Mouse (Mus musculus) macrophage (primary cell): Measurements from ENCODE around the gene Myo16. TPM values are rescaled to one million over a fixed set of nuclear protein-coding genes. Genes with fewer than 3 reads are reported as not detected.

Source experiments
- H3K27ac ChIP-seq: fragments of 350-480 bp; formaldehyde crosslinking; 2 replicates; pipeline ENCODE4 v1.9.0; 2021
- H3K36me3 ChIP-seq: fragments of 350-480 bp; formaldehyde crosslinking; 2 replicates; pipeline ENCODE4 v1.9.0; 2021; ENCODE audit errors: inconsistent target
- H3K4me3 ChIP-seq: fragments of 350-480 bp; formaldehyde crosslinking; 2 replicates; pipeline ENCODE4 v1.9.0; 2021; ENCODE audit errors: inconsistent target
- H3K79me2 ChIP-seq: fragments of 350-480 bp; formaldehyde crosslinking; 2 replicates; pipeline ENCODE4 v1.9.0; 2021; ENCODE audit errors: inconsistent target
- WGBS: methylation state at CpG from one replicate; pipeline ENCODE4 v1.1.7; 2026; ENCODE audit warnings: inconsistent platforms; ENCODE audit not compliant: missing documents; 5-methylcytosine and 5-hydroxymethylcytosine counted together
- polyA plus RNA-seq: library from polyadenylated mRNA; stranded (reverse); fragments of 250-400 nt; gene quantifications from 3 replicates; pipeline ENCODE4 v1.2.4, GENCODE M21; 2018; ENCODE audit warnings: inconsistent platforms

Gene Myo16
- polyA plus RNA-seq, 1 experiment from 2014 or later: not detected

GRCm38 (mm10) chr8:10628725-10629124 lies 475.0 kb downstream of the Myo16 start:
- no peaks in the 10 kb centered on the region for H3K36me3 ChIP-seq
- 82% methylated on average over 8 of the region's 8 CpGs for WGBS

GRCm38 (mm10) chr8:10629862-10630261 lies 476.2 kb downstream of the Myo16 start:
- 84% methylated on average over 5 of the region's 5 CpGs for WGBS

More at GRCm38 (mm10) chr8:10628725-10629124, 475.0 kb downstream of the Myo16 start:
- H3K79me2 ChIP-seq: no peaks in the 10 kb centered on the region
- H3K27ac ChIP-seq: no peak overlapping the region
- no peak overlapping the region for H3K4me3 ChIP-seq

DNA sequence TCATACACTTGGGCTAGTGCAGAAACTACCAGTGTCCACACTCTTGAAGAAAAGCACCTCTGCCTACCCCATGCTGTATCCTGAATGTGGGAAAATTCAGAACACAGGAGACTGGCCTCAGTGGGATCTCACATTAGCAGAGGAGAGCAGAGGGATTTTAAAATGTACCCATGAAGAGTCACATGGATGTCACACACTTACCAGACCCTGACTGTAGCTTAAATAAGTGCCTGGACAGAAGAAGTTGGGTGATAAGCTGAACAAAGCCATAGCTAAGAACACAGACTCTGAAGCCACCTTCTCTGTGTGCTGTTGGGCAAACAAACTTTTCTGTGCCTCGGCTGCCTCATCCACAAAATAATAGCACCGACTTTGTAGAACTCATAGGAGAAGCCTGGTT lies 477.3 kb downstream of the Myo16 start:
- Histone ChIP-seq H3K36me3 (no peaks in the 10 kb centered on the region), H3K79me2 (no peaks in the 10 kb centered on the region), H3K27ac (no peak overlapping the region), H3K4me3 (no peak overlapping the region)
- WGBS: 90% methylated on average over 2 of the region's 2 CpGs

More at GRCm38 (mm10) chr8:10629862-10630261, 476.2 kb downstream of the Myo16 start:
- H3K27ac ChIP-seq: no peak overlapping the region
- H3K79me2 ChIP-seq: no peaks in the 10 kb centered on the region
- H3K36me3 ChIP-seq: no peaks in the 10 kb centered on the region
- H3K4me3 ChIP-seq: no peak overlapping the region

DNA sequence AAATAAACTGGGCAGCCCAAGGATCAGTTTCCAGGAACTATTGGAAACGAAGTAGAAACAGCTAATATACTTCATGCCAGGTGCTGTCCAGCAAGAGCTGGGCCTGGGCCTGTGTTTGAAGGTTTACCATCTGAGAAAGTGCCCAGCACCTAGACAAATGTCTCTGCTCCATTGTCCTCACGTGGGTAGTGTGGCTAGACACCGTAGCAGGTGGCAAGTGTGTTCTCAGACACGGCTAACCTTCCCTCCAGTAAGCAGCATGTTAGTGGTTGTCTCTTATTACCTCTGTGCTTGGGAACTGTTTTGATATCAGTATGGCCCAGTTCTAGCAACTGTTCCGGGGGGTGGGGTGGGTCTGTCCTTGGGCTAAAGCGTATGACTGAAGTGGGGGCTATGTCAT lies 478.9 kb downstream of the Myo16 start:
- H3K27ac ChIP-seq: no peak overlapping the region
- no peaks in the 10 kb centered on the region for H3K36me3 ChIP-seq
- 94% methylated on average over 6 of the region's 6 CpGs for WGBS
- no peak overlapping the region for H3K4me3 ChIP-seq
- H3K79me2 ChIP-seq: no peaks in the 10 kb centered on the region

GRCm38 (mm10) chr8:10633360-10634140 lies 479.8 kb downstream of the Myo16 start:
- WGBS: 19% methylated on average over 11 of the region's 12 CpGs

DNA sequence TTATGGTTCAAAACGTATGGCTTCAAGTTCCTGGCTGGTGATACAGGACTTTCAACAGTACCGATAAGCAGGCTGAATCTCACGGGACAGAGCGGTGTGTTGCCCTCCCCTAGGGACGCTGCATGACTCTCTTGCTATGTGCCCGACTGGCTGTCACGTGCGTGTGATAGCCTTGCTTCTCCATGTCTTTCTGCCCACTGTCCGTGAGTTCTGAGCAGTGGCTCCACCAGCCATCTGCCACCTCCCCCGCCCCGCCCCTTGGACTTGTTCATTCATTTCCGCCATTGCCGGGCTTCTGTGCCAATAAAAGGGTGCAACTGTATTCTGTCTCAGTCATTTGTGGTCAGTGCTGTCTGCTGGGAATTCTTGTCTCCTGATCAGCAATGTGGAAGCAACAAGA lies 480.7 kb downstream of the Myo16 start:
- H3K79me2 ChIP-seq: no peaks in the 10 kb centered on the region
- peak overlapping the region; percentile 34; the same call in 1 of the 2 replicates for H3K27ac ChIP-seq
- no peaks in the 10 kb centered on the region for H3K36me3 ChIP-seq
- WGBS: 72% methylated on average over 13 of the region's 13 CpGs
- H3K4me3 ChIP-seq: no peak overlapping the region

More at GRCm38 (mm10) chr8:10633360-10634140, 479.8 kb downstream of the Myo16 start:
- H3K36me3 ChIP-seq: no peaks in the 10 kb centered on the region
- 0 out of 2 replicates have a peak overlapping the region, but pooled peaks have one; percentile 15 for H3K27ac ChIP-seq
- H3K4me3 ChIP-seq: no peak overlapping the region
- H3K79me2 ChIP-seq: no peaks in the 10 kb centered on the region

DNA sequence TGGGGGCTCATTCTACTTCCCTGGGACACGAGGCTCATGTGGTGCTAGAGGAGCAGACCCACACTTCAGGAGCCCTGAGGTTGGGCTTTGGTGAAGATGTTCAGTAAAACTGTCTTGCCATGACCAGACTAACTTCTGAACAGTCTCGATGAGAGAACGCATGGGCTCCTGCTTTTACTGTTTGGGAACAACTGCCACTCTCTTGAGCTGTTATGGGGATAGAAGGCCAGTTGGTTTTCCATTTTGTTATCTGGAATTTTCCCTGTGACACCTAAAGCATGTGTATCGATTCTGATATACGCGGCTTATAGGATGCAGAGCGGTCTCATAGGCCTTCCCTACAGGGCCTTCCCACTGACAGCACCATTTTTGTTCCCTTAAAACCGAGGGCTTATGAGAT lies 485.2 kb downstream of the Myo16 start:
- no peak overlapping the region for H3K4me3 ChIP-seq
- H3K36me3 ChIP-seq: no peaks in the 10 kb centered on the region
- H3K27ac ChIP-seq: no peak overlapping the region
- 91% methylated on average over 8 of the region's 8 CpGs for WGBS
- H3K79me2 ChIP-seq: no peaks in the 10 kb centered on the region

DNA sequence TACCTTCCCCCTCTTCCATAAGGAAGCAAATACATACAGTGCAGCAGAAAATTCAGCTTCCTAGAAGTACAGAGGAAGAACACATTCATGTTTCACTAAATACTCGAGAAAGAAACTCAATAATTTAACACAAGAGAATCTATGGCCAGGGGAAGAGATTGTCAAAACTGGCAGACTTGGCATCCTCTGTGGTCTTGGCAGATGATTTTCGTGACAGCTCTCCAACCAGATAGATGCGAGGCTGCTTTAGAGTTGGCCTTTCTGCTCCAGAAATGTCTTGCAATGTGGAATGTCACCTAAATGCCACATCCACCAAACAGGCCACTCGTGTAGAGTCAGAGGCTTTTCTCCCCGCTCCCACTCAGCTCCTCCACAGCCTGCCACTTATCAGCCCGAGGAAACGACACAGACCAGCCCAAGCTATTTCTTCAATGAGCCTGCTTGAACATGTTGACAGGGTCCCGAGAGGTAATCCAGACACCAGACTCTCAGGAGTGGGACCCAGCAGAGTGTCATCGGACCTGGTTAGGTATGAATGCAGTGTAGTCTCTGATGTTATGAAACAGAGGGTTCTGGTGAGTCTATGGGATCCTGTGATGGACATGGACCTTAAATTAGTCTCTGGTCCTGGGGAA lies 486.6 kb downstream of the Myo16 start:
- Histone ChIP-seq H3K79me2 (no peaks in the 10 kb centered on the region), H3K36me3 (no peaks in the 10 kb centered on the region), H3K27ac (no peak overlapping the region), H3K4me3 (no peak overlapping the region)
- WGBS: 85% methylated on average over 9 of the region's 9 CpGs

- Histone ChIP-seq H3K79me2 (no peaks in the 10 kb centered on the region), H3K4me3 (no peak overlapping the region), H3K27ac (no peak overlapping the region), H3K36me3 (no peaks in the 10 kb centered on the region)
- WGBS: 81% methylated on average over 7 of the region's 7 CpGs
Measured at GRCm38 (mm10) chr8:10640859-10641258, 487.1 kb downstream of the Myo16 start.

DNA sequence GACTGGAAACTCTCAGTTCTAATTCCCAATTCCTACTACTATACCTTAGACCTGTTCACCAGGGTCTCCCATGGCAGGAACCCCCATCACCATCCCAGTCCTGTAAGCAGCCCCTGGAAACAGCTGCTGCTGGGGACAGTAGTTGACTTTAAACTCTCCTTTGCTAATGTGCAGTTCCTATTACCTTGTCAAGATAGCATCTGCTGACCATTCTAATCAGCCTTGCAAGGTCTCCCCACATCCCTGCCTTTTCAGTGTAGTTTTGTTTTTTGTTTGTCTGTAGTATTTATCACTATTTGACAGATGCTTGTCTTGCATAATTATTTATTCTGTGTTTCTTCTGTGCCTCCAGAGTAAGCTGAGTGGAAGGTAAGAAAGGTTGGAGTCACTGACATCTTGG lies 487.6 kb downstream of the Myo16 start:
- Histone ChIP-seq H3K27ac (no peak overlapping the region), H3K4me3 (no peak overlapping the region), H3K79me2 (no peaks in the 10 kb centered on the region), H3K36me3 (no peaks in the 10 kb centered on the region)

DNA sequence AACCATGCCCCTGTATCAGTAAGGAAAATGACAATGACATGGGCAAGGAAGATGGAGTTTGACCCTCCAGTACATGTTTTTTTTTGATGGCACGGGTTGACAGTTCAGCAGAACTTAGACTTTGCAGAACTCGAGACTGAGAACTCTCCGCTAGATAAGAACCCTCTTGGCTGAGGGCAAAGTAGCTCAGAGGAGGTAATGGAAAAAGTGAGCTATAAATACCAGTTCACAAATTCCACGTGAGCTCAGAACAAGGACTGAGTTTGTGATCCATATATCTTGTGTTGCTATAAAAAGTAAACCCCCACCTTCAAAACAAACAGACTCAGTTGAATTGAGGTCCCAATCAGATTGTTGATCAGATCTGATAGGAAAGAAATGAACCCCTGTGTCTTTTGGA lies 489.5 kb downstream of the Myo16 start:
- 85% methylated on average over 4 of the region's 4 CpGs for WGBS
- Histone ChIP-seq H3K36me3 (no peaks in the 10 kb centered on the region), H3K79me2 (no peaks in the 10 kb centered on the region), H3K4me3 (no peak overlapping the region), H3K27ac (no peak overlapping the region)

- no peaks in the 10 kb centered on the region for H3K79me2 ChIP-seq
- no peaks in the 10 kb centered on the region for H3K36me3 ChIP-seq
- H3K4me3 ChIP-seq: no peak overlapping the region
- 92% methylated on average over 3 of the region's 3 CpGs for WGBS
- no peak overlapping the region for H3K27ac ChIP-seq
Measured at GRCm38 (mm10) chr8:10644481-10644880, 490.8 kb downstream of the Myo16 start.

- 25% methylated on average over 5 of the region's 5 CpGs for WGBS
- H3K4me3 ChIP-seq: no peak overlapping the region
- no peaks in the 10 kb centered on the region for H3K79me2 ChIP-seq
- no peaks in the 10 kb centered on the region for H3K36me3 ChIP-seq
- no peak overlapping the region for H3K27ac ChIP-seq
Measured at GRCm38 (mm10) chr8:10645740-10646139, 492.0 kb downstream of the Myo16 start.

DNA sequence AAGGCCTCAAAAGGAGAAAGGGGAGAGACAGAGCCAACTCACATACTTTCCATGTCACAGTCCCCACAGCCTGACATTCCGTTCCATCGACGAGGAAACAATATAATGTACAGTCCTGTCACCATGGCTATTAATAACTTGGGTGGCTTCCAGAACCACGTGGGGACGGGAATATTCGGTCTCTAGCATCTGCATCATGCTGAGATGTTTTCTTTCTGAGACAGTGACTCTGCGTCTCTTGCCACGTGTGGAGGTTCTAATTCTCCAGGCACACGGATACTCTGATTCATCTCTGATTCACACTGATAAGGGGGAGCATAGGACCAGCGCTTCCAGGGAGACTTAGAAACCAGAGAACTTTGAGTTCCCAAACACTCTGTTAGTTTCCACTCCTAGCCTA lies 492.8 kb downstream of the Myo16 start:
- WGBS: 90% methylated on average over 10 of the region's 10 CpGs

GRCm38 (mm10) chr8:10651546-10652315 lies 498.0 kb downstream of the Myo16 start:
- Histone ChIP-seq H3K79me2 (no peaks in the 10 kb centered on the region), H3K36me3 (no peaks in the 10 kb centered on the region), H3K4me3 (no peak overlapping the region), H3K27ac (no peak overlapping the region)
- 99% methylated on average over 12 of the region's 12 CpGs for WGBS

More for the DNA sequence above, 492.8 kb downstream of the Myo16 start:
- Histone ChIP-seq H3K4me3 (no peak overlapping the region), H3K27ac (no peak overlapping the region), H3K36me3 (no peaks in the 10 kb centered on the region), H3K79me2 (no peaks in the 10 kb centered on the region)
